Mouse (Mus musculus) erythroid progenitor cell, adult 5-6 weeks (primary cell): ENCODE data around the gene Polr2b. TPM values are rescaled to one million over a fixed set of nuclear protein-coding genes. Genes with fewer than 3 reads are reported as not detected.
A peak's percentile ranks its signal among the peaks of the same experiment; 100 is the strongest.

Source experiments
- ATAC-seq: replicated peaks from 2 replicates; pipeline ENCODE4 v1.8.0; 2016; ENCODE audit warnings: moderate number of reproducible peaks, mild to moderate bottlenecking, moderate TSS enrichment, inconsistent platforms; ENCODE audit not compliant: poor library complexity, low FRiP score, severe bottlenecking
- total RNA-seq, 2 experiments: library from RNA; stranded (forward) in 1 of 2; stranded (reverse) in 1 of 2; fragments of 150-400 nt in 1 of 2; fragments of 186-747, 209-891 nt in 1 of 2; gene quantifications; 2 replicates each; pipeline versions ENCODE4 v1.2.3 to v1.2.4; 2015 to 2017; ENCODE audit warnings: low replicate concordance in 2 of 2

Gene Polr2b
- total RNA-seq, 2 experiments from 2014 or later, result 62.5 to 109 TPM

DNA sequence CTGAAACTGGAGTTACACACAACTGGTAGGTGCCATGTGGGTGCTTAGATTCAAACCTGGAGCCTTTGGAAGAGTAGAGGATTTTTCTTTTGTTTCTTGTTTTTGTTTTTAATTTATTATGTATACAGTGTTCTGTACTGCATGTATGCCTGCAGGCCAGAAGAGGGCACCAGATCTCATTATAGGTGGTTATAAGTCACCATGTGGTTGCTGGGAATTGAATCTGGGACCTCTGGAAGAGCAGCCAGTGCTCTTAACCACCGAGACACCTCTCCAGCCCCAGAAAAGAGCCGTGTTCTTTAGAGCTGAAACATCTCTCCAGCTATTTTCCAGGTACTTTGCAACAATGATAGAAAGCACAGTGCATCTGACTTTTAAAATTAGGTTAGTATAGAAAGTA, 19.3 kb upstream of the Polr2b start:
- ATAC-seq, result no peak

DNA sequence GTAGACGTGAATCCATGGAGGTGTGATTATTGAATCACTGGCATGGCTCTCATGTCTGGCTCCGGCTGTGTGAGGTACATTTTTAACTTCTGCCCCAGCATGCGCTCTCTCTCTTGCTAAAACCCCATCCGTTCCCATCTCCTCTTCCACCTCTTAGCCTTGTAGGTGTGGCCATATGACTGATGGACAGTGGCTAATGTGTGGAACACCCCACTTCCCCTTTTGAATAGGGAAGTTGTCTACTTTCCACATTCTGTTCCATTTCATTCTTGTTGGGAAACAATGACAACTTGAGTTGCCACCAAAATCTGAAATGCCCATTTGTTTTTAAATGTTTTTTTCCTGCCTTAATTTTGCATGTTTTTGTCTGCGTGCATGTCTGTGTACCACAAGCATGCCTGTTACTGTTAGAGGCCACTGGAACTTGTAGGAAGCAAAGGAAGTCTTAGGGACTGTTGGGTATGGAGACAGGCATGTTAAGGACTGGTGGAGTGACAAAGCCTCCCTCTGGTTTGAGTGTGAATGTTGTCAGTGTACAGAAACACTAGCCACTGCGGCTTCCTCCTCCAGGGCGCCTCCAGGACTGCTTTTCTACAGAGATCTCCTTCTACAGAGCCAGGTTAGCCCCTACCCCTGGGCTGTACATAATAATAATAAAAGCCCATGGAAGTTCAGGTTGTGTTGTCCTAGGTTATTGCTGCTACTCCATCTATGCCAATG, 17.0 kb upstream of the Polr2b start:
- no peak for ATAC-seq

DNA sequence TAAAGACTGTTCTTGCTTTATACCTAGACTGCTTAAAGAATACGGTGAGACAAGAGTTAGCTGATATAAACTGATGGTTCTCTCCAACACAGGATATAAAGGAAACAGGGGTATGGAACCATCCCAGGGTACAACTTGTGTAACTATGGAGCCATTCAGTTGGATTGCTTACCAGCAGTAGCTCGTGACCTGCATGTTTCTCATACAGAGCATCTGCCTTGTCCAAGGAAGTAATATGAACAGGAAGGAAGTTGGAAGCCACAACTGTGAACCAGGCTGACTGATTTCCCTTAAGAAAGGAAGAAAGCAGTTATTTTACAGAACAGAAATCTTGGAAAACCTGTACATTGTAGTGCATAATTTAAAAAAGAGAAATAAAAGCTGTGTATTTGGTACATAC, 10.5 kb upstream of the Polr2b start:
- ATAC-seq, result no peak

DNA sequence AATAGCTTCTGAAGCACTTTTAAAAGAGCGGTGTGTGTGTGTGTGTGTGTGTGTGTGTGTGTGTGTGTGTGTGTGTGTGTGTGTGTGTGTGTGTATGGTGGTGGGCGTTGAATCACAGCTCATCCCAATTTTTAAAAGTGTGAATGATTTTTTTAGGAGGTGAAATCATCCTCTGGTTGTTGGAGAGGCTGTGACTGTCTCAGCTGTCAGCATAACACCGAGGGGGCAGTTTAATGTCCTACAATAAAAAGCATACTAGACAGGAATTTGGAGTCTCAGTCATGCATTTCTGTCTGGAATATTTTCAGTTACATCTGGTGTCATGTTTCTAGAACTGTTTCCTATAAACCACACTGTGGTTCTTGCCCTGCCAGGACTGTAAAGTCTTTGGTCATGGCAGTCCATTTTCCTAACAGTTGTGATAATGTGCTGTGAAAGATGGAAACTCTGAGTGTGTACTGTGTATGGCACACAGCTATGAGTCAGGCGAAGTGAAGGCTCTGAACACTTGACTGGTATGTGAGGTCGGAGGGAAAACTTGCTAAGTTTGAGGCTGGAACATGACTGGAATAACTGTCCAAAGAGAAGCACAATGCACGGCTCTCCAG, 8.5 kb upstream of the Polr2b start:
- ATAC-seq, result no peak

DNA sequence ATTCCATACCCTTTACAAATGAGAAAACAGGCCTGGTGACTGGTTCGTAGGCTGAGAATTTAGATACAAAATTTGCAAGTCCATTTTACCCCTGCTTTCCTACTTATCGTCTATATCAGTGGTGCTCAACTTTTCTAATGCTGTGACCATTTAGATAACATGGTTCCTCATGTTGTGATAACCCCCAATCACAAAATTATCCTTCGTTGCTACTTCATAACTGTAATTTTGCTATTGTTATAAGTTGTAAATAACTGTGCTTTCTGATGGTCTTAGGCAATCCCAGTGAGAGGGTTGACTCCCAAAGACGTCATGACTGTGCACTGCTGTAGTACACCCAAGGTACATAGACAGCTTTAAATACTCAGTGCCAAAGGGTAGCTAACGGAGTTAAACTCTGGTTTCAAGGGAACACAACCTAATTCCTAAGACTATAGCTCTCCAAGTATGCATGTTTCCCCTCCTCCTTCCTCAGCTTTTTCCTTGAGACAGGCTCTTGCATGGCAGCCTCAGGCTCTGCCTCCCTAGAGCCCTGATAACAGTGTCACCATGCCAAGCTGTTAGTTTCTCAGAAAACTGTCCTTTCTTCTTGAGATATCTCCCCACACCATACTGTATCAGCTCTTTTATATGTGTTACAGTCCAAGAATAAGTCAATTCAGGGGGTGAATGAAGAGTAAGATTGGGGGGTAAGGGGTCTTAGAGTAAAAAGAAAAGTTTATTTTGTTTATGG, 2.0 kb upstream of the Polr2b start:
- ATAC-seq, result no peak

DNA sequence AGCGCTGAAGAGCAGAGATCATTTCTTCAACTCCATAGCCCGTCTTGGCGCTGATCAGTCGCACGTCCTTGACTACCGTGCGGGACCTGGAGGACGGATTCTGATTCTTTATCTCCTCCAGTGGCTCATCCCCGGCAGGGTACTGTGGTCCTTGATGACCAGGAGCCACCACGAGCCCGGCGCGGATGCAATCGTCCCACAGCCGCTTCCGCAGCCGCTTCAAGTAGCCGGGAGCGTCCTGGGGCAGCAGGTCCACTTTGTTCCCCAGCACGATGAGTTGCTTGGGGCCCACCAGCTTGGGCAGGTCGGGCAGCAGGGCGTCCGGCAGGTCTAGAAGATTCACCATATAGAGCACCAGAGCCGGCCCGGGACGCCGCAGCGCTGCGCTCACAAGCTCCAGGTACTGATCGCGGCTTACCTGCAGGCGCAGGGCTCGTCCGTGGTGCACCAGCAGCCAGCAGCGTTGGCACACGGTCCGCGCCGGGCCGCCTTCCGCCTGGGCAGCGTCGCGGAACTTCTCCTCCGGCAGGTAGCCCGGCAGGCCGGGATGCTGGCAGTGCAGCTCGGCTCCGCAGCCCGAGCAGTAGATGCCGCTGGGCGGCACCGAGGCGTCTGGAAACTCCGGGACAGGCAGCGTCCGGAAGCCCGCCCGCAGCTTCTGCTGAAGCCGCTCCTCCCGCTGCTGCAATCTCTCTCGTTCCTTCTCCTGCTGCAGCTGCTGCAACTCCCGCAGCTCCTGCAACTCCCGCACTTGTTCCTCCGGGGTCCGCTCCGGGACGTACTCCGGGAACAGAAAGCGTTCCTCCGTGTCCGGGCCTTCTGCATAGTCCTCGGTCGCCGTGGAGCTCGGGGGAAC, 668 bp upstream of the Polr2b start:
- 0 out of 2 replicates have a peak, but pooled peaks have one; percentile 23 for ATAC-seq

DNA sequence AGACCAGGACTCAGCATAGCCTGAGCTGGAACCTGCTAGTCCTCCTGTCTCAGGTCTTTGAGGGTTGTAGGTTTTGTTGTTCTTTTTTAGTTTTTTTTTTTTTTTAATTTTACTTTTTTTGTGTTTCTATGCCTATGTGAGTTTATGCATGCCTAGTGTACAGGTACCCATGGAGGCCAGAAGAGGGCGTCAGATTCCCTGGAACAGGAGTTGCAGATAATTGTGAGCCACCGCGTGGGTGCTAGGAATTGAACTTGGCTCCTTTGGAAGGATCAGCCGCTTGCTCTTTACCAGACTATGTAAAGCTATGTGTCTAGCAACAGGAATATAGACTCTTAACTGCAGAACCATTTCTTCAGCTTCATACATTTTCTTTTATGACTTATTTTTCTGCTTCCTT, 4.3 kb downstream of the Polr2b start:
- no peak for ATAC-seq

DNA sequence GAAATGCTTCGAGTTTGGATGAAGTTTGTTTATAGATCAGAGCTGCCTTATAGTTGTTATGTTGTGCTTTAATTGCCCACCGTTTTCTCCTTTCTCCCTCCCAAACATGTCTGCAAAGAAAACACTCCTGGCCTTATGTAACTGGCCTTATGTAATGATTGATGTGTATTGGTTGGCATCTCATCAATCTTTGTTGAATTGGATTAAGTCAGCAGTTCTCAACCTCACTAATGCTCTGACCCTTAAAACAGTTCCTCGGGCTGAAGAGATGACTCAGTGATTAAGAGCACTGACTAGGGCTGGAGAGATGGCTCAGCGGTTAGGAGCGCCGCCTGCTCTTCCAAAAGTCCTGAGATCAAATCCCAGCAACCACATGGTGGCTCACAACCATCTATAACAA, 5.0 kb downstream of the Polr2b start:
- no peak for ATAC-seq

DNA sequence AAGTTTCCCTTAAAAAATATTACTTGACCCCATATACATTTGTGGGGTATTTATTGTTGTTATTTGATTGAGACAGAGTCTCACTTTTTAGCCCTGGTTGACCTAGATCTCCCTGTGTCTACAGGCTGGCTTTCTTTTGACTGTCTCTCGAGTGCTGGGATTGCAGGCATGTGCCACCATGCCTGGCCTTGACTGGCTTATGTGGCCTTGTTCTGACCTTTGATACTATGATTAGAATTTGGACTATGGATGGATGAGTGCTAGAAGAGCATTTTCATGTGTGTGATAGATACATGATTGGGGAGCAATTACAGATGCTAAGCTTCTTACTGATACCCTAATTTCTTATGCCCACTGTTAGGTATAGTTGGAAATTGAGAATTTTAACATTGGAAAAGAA, 15.0 kb downstream of the Polr2b start:
- ATAC-seq, result no peak

DNA sequence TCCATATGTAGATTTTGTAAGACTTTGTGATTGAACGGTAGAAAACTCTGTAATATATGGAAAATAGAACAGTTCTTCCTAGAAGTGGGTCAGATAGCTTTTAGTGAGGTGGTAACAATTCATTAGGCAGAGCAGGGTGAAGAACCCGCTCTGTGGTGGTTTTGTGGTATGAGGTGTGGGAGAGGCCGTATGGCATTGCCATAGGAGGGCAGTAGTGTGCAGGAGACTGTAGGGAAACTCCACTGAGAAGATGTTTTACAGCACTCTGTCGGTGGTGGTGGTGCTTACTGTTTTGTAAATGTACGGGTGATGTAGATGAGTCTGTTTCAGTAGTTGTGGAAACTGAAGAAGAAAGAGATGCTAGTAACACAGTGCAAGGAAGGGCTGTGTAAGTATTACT, 20.2 kb downstream of the Polr2b start:
- no peak for ATAC-seq

DNA sequence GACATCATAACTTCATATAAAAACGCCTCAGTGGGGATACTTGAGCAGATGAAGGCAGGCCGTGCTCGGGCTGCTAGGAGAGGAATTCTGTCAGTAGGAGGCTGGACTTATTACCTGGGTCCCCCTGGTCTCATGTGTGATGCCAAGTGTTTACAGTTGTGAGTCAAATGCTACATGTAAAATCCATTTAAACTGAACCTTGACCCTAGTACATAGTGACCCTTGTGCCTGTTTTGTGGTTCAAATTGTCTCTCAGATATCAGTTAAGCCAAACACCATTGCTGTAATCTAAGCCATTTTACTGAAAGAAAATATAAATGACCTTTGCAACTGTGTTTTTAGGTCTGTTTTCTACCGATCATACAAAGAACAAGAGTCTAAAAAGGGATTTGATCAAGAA, 30.1 kb downstream of the Polr2b start:
- ATAC-seq, result no peak

DNA sequence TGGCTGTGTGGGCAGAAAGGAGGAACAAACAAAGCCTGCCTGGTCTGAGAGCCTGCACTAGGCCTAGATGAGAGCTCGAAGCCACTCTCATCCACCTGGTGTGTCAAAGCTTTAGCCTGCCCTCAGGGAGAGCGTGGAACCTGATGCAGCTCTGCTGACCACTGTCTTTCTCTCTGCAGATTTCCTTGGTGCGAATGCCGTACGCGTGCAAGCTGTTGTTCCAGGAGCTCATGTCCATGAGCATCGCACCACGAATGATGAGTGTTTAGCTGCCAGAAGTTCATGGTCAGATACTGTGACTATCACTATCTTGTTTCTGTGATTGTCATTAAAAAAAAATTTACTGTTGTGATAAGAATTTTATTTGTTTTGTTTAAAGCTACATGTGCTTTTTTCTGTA, 39.0 kb downstream of the Polr2b start:
- ATAC-seq, result no peak

DNA sequence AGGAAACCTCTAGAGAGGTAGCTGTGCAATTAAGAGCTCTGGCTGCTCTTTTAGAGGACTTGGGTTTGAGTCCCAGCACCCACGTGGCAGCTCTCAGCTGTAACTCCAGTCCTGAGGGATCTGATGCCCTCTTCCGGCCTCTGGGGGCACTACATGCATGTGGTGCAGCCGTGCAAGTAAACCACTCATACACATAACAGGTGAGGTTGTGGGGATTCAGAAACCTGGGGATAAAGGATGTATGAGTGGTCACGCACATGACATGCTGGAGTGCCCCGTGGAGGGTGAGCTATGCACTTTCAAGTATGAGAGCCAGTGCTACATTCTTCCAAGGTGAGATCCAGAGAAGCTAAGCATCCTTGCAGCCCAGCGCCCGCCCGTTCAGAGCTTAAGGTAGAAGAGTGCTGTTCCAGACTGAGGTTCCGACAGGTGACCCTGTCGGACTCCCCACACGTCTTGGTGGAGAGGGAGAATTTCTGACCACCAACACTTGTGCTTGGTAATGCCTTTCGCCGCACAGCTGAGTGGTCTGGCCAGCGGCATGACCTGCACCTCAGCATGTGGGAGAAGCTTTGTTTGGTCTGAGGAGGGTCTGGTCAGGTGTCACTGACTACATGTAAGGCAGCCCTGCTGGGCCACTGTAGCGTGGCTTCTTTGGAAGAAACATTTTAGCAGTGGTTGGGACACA, 40.2 kb downstream of the Polr2b start:
- no peak for ATAC-seq

DNA sequence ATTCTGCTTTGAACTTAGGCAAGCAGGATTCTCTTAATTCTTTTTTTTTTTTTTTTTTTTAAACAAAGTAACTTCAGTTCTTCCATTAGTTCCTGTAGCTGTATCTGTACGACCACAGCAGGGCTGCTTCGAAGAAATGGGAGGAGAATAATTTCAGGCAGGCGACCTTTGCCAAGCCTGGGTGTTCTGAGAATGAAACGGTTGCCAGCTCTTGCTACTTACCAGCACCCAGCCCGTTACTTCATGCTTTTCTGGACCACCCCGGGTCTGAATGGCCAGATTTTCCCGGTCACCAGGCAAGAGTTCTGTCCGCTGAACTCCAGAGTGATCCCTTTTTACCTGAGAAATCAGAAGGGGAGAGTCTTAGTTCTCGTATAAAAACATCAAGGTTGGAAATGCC, 41.7 kb downstream of the Polr2b start:
- ATAC-seq, result no peak

DNA sequence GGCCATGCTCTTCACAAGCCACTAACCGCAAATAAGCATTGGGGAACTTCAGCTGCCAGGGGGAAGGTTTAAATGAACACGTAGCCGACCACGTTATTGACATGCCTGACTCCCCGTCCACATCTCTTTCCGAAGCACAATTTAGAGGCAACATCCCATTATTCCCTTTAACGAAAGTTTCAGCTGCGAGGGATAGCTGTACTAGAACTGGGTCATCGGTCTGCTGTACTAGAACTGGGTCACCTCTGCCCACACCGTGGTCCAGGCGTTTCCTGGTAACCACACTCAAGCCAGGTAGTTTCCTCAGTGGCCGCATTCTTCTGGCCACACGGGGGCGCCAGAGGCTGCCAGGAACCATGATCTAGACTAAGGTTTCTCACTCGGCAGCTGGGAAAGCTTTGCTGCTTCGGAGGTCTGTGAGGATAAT, 44.4 kb downstream of the Polr2b start:
- peak; percentile 65 for ATAC-seq

DNA sequence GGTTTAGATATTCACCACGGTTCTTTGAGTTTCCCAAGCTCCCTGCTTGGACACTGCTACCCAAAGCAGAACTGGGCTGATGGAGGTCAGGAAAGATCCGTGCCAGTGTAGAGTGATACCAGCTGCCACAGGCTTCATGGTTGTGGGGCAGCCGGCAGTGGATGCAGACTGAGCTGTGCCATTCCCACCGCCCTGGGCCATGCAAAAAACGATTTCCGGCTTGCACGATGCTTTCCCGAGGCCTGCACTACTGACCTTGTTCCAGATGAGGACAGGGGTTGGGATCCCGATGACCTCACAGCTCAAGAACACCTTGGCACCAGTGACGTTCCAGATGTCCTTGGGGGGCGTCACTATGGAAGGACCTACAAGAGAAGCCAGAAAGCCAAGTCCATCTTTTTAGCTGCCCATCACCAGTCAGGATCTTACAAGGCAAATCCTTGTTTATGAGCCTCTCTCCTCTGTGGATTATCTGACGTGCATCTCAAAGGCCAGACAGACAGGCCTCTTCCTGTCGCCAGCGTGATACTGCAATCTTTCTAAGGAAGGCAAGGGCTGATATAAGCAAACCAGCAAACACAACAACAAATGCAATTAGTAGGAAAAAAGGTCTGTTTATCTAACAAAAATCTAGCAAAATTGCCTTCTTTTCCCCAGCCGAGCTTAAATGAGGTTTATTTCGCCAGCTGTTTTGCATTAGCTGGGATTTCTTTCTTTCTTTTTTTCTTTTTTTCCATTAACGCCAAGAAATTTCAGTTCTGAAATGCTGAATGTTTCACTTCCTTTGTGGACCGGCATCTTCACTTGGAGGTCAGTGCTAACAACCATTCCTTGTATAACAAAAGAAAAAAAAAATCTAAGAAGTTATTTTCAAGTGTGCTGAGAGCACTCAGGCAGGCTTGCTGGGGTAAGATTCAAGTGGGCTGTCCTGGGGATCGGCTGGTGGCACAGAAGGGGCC, 45.6 kb downstream of the Polr2b start:
- no peak for ATAC-seq

DNA sequence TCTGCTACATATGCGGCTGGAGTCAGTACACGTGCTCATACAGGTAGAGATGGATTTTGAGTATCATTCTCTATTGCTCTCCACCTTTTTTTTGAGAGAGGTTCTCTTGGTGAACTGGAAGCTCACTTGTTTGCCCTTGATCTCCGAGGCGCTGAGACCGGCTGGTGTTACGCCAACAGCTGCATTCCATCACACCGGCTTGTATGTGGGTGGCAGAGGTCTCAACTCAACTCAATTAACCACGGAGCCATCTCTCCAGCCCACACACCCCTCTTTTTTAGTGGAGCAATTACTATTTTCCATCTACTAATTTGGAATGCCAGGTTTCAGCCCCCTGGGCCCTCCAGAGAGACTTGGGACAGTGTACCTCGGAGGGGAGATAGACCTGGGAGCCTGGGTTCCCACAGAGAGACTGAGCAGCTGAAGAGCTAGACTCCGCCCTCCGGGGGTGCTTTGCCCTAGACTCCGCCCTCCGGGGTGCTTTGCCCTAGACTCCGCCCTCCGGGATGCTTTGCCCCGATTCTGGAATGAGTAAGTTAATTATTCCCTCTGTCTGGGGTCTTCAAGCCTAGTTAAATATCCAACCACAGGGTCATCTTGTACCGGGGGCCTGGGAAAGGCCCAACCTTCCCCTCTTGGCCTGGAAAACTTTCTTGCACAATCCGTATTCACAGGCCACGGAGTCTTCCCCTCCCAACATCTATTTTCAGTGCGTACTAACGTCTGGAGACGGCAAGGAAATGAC, 47.6 kb downstream of the Polr2b start:
- ATAC-seq, result peak; percentile 79

DNA sequence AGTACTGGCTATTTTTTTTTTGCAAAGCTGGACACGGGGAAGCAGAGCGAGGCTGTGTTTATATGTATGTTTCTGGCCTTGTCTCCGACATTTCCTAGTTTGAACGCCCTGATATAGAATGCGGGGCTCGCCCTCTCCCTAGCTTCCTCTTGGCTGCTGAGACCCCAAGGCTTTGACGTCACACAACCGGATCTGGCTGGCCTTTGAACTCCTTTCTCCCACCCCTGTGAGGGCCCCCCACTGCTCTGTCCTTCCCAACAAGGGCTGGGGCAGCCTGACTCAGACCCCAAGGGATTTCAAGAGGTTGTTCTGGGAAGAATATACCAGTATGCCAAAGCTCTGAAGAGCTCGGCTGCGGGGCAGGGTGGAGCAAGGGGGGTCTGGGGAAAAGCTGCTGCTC, 48.4 kb downstream of the Polr2b start:
- no peak for ATAC-seq
